Mouse (Mus musculus) stomach, postnatal 0 days (tissue): ENCODE data around the gene Cd22. TPM values are rescaled to one million over a fixed set of nuclear protein-coding genes. Genes with fewer than 3 reads are reported as not detected.

ENCODE experiments used
- ATAC-seq: fragments of 200-750 bp; cut with Nextera tagmentation; 2 replicates; pipeline ENCODE4 v1.8.0; 2017; ENCODE audit not compliant: low FRiP score, low TSS enrichment
- DNase-seq: peaks from one replicate; pipeline ENCODE4 v3.0.0-alpha.2; 2016; ENCODE audit warnings: low spot score
- H3K27ac ChIP-seq: fragments of 300-500 bp; sonication (generic); replicated peaks from 2 replicates; pipeline ENCODE4 v1.5.1; 2014; ENCODE audit warnings: mild to moderate bottlenecking, control low read depth
- H3K27me3 ChIP-seq: fragments of 300-500 bp; sonication (generic); 2 replicates; pipeline ENCODE4 v1.6.1; 2014; ENCODE audit warnings: low read length; ENCODE audit not compliant: control insufficient read depth, insufficient read depth
- H3K36me3 ChIP-seq: fragments of 300-500 bp; sonication (generic); 2 replicates; pipeline ENCODE4 v1.6.1; 2014; ENCODE audit warnings: low read length, mixed read lengths; ENCODE audit not compliant: control insufficient read depth, insufficient read depth
- H3K4me1 ChIP-seq: fragments of 300-500 bp; sonication (generic); replicated peaks from 2 replicates; pipeline ENCODE4 v1.6.1; 2014; ENCODE audit warnings: antibody characterized with exemption; ENCODE audit not compliant: control insufficient read depth, insufficient read depth
- H3K4me2 ChIP-seq: fragments of 300-500 bp; sonication (generic); replicated peaks from 2 replicates; pipeline ENCODE4 v1.6.1; 2014; ENCODE audit warnings: low read depth, mild to moderate bottlenecking, control low read depth, moderate library complexity
- H3K4me3 ChIP-seq: fragments of 300-500 bp; sonication (generic); 2 replicates; pipeline ENCODE4 v1.5.1; 2014; ENCODE audit warnings: low read depth, low read length, control low read depth
- H3K9ac ChIP-seq: fragments of 300-500 bp; sonication (generic); 2 replicates; pipeline ENCODE4 v1.6.1; 2014; ENCODE audit warnings: mild to moderate bottlenecking, low read length, control low read depth, mixed read lengths
- H3K9me3 ChIP-seq: fragments of 300-500 bp; sonication (generic); 2 replicates; pipeline ENCODE4 v1.6.1; 2016; ENCODE audit warnings: low read length; ENCODE audit not compliant: control insufficient read depth
- CTCF ChIP-seq: IDR thresholded peaks from 2 replicates; pipeline ENCODE4 v1.5.1; 2016; ENCODE audit warnings: antibody characterized with exemption, low read depth, mild to moderate bottlenecking, moderate library complexity
- EP300 ChIP-seq: optimal IDR thresholded peaks from 2 replicates; pipeline ENCODE3; 2016; ENCODE audit warnings: antibody characterized with exemption
- WGBS: fragments of 180-500 bp; shearing (Covaris S2); extraction: QIAGEN DNeasy Blood & Tissue Kit; methylation state at CpG from one replicate; pipeline ENCODE4 v1.1.7; 2014; 5-methylcytosine and 5-hydroxymethylcytosine counted together
- polyA plus RNA-seq: library from polyadenylated mRNA; unstranded; fragments of >200 nt; fragmentation: Nextera tagmentation; extraction: Ambion mirVana; gene quantifications from 2 replicates; pipeline ENCODE4 v1.2.1, GENCODE M21; 2015

Gene Cd22
- polyA plus RNA-seq, 1 experiment from 2014 or later, result 0.05 TPM

GRCm38 (mm10) chr7:30824306-30824705, 55.8 kb downstream of the Cd22 start:
- no peak overlapping the region for H3K4me3 ChIP-seq
- H3K27ac ChIP-seq, result no peak overlapping the region
- no peaks in the 10 kb centered on the region for H3K9me3 ChIP-seq
- H3K9ac ChIP-seq, result no peak overlapping the region
- H3K27me3 ChIP-seq, result no peaks in the 10 kb centered on the region
- DNase-seq, result no peak
- 87% methylated on average over 3 of the region's 3 CpGs for WGBS
- no peaks in the 10 kb centered on the region for H3K4me1 ChIP-seq
- no peaks in the 10 kb centered on the region for H3K36me3 ChIP-seq
- H3K4me2 ChIP-seq, result no peak overlapping the region
- TF ChIP-seq CTCF (no peak), EP300 (no peak)
- ATAC-seq, result no peak

- no peak within 1 kb of the TSS for H3K4me3 ChIP-seq
- H3K27ac ChIP-seq, result no peak within 1 kb of the TSS
- H3K9ac ChIP-seq, result no peak within 1 kb of the TSS
- no peaks in the 10 kb centered on the region for H3K4me1 ChIP-seq
- ATAC-seq (0 out of 2 replicates have a peak, but pooled peaks have one; percentile 27), DNase-seq (peak; percentile 46)
- no peak within 1 kb of the TSS for H3K4me2 ChIP-seq
- no peaks in the 10 kb centered on the region for H3K36me3 ChIP-seq
- TF ChIP-seq CTCF, result no peak
- TF ChIP-seq EP300, result no peak
- 83% methylated on average over 18 of the region's 18 CpGs for WGBS
- H3K27me3 ChIP-seq, result no peaks in the 10 kb centered on the region
- H3K9me3 ChIP-seq, result no peaks in the 10 kb centered on the region
These were observed 56.5 kb downstream of the Cd22 start, which contains the start of gene Ffar2 for GRCm38 (mm10) chr7:30823675-30824074. Ffar2 (minus strand) TSS chr7:30823775.

GRCm38 (mm10) chr7:30821532-30821931, 58.6 kb downstream of the Cd22 start:
- no peaks in the 10 kb centered on the region for H3K9me3 ChIP-seq
- H3K36me3 ChIP-seq, result no peaks in the 10 kb centered on the region
- no peaks in the 10 kb centered on the region for H3K4me1 ChIP-seq
- DNase-seq, result no peak
- H3K4me2 ChIP-seq, result no peak overlapping the region
- no peaks in the 10 kb centered on the region for H3K27me3 ChIP-seq
- TF ChIP-seq EP300, result no peak
- no peak for TF ChIP-seq CTCF
- H3K4me3 ChIP-seq, result no peak overlapping the region
- ATAC-seq, result no peak
- no peak overlapping the region; the same call in 1 of the 2 replicates for H3K9ac ChIP-seq
- 61% methylated on average over 5 of the region's 5 CpGs for WGBS
- no peak overlapping the region for H3K27ac ChIP-seq

- 43% methylated on average over 7 of the region's 7 CpGs for WGBS
- Histone ChIP-seq H3K27ac (no peak overlapping the region), H3K4me3 (no peak overlapping the region), H3K9me3 (no peaks in the 10 kb centered on the region), H3K4me2 (no peak overlapping the region), H3K27me3 (no peaks in the 10 kb centered on the region), H3K36me3 (no peaks in the 10 kb centered on the region), H3K4me1 (no peaks in the 10 kb centered on the region), H3K9ac (no peak overlapping the region)
- TF ChIP-seq CTCF (no peak), EP300 (no peak)
- ATAC-seq (no peak), DNase-seq (no peak)
These were observed 59.2 kb downstream of the Cd22 start for GRCm38 (mm10) chr7:30820854-30821445.

GRCm38 (mm10) chr7:30820131-30820530, 60.0 kb downstream of the Cd22 start:
- DNase-seq (peak; percentile 56), ATAC-seq (peak; percentile 48; the same call in 1 of the 2 replicates)
- Histone ChIP-seq H3K4me3 (no peak overlapping the region), H3K9me3 (no peaks in the 10 kb centered on the region), H3K27me3 (no peaks in the 10 kb centered on the region), H3K36me3 (no peaks in the 10 kb centered on the region), H3K4me2 (no peak overlapping the region), H3K9ac (peak overlapping the region; percentile 27; the same call in 1 of the 2 replicates), H3K27ac (no peak overlapping the region), H3K4me1 (no peaks in the 10 kb centered on the region)
- TF ChIP-seq EP300 (no peak), CTCF (no peak)
- WGBS, result 40% methylated on average over 6 of the region's 6 CpGs

Other genes starting within 250 kb of the Cd22 start
- not detected in 2 replicates for gene Etv2, start 244.5 kb downstream of the Cd22 start, polyA plus RNA-seq
- 88.1 and 93.2 TPM in 2 replicates for gene Rbm42, start 230.0 kb downstream of the Cd22 start, polyA plus RNA-seq
- 10.8 and 11.7 TPM in 2 replicates for gene Haus5, start 215.3 kb downstream of the Cd22 start, polyA plus RNA-seq
- gene Pmis2, start 208.7 kb downstream of the Cd22 start, polyA plus RNA-seq, result 0.21 TPM in 1 of 2 replicates, not detected in the other
- 54.4 and 61.2 TPM in 2 replicates for gene 2200002J24Rik, start 181.4 kb downstream of the Cd22 start, polyA plus RNA-seq
- gene Atp4a, start 168.1 kb downstream of the Cd22 start, polyA plus RNA-seq, result 601 and 695 TPM in 2 replicates
- 210 and 221 TPM in 2 replicates for gene Tmem147, start 150.8 kb downstream of the Cd22 start, polyA plus RNA-seq
- 0.27 and 0.30 TPM in 2 replicates for gene Gapdhs, start 136.7 kb downstream of the Cd22 start, polyA plus RNA-seq
- 438 and 453 TPM in 2 replicates for gene Sbsn, start 128.9 kb downstream of the Cd22 start, polyA plus RNA-seq
- 1,959 and 2,038 TPM in 2 replicates for gene Dmkn, start 116.6 kb downstream of the Cd22 start, polyA plus RNA-seq
- 12,744 and 13,054 TPM in 2 replicates for gene Krtdap, start 92.4 kb downstream of the Cd22 start, polyA plus RNA-seq
- gene Ffar2, start 56.6 kb downstream of the Cd22 start, polyA plus RNA-seq, result 1.7 TPM in 2 replicates
- 0.22 and 0.30 TPM in 2 replicates for gene Ffar3, start 24.2 kb downstream of the Cd22 start, polyA plus RNA-seq
- gene Ffar1, start 18.8 kb downstream of the Cd22 start, polyA plus RNA-seq, result 0.04 and 0.06 TPM in 2 replicates
- gene Mag, start 34.5 kb upstream of the Cd22 start, polyA plus RNA-seq, result 0.33 and 0.36 TPM in 2 replicates
- gene Hamp2, start 44.3 kb upstream of the Cd22 start, polyA plus RNA-seq, result 0.52 and 0.54 TPM in 2 replicates
- 0.45 and 1.6 TPM in 2 replicates for gene Hamp, start 63.7 kb upstream of the Cd22 start, polyA plus RNA-seq
- 12.0 and 14.2 TPM in 2 replicates for gene Usf2, start 76.5 kb upstream of the Cd22 start, polyA plus RNA-seq
- 101 and 111 TPM in 2 replicates for gene Lsr, start 93.1 kb upstream of the Cd22 start, polyA plus RNA-seq
- gene Fam187b, start 93.4 kb upstream of the Cd22 start, polyA plus RNA-seq, result 5.3 and 5.7 TPM in 2 replicates
- gene Fxyd5, start 162.1 kb upstream of the Cd22 start, polyA plus RNA-seq, result 13.3 and 16.0 TPM in 2 replicates
- gene Fxyd7, start 171.1 kb upstream of the Cd22 start, polyA plus RNA-seq, result 19.9 and 20.3 TPM in 2 replicates
- 177 and 187 TPM in 2 replicates for gene Fxyd1, start 176.9 kb upstream of the Cd22 start, polyA plus RNA-seq
- 0.46 and 0.87 TPM in 2 replicates for gene Lgi4, start 179.0 kb upstream of the Cd22 start, polyA plus RNA-seq
- gene Fxyd3, start 196.4 kb upstream of the Cd22 start, polyA plus RNA-seq, result 1,122 and 1,152 TPM in 2 replicates
- gene Hpn, start 234.9 kb upstream of the Cd22 start, polyA plus RNA-seq, result 17.9 and 21.7 TPM in 2 replicates
- gene Scn1b, start 246.7 kb upstream of the Cd22 start, polyA plus RNA-seq, result 2.3 and 2.5 TPM in 2 replicates